Mouse (Mus musculus): ENCODE measurements around the gene Pla2g10.

DNA sequence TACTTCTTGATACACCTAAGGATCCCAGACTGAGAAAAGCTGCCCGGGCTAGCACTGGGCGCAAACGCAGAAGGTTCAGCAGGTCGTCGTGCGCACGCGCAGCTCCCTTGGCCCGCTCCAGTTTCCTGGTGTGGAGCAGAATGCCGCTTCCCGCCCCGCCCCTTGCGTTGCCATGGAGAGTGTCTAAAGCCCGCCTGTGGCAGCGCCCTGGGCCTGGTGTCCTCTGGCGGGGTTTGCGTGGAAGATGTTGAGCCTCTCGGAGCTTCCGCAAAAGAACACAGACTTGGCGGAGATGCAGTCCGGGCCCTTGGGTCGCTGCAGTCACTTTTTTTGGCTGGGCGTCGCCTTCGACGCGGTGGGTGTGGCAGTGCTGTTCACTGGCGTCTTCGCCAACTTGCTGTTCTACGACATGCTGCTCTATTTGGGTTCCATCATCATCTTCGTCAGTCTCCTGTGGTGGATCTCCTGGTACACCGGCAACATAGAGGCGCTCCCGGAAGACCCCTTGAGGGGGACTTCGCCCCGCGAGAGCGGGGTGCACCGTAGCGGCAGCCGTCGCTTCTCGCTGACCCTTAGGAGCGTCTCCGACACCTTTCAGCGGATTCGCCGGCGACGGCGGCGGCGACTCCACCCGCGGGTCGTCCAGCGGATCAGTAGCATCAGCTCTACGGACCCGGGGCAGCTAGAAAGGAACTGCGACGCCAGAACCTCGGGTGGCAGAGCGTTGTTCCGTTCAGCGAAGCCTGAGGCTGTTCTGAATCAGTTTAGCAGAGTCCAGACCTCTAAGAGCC lies 23.8 kb upstream of the Pla2g10 start:
- TF ChIP-seq EP300 (IDR thresholded peaks at IDR 0.05) (no peak), CTCF (IDR thresholded peaks at IDR 0.05) (no peak)

Measured in lung, postnatal 0 days (tissue).